Mouse (Mus musculus) granulocyte monocyte progenitor cell, adult 5-6 weeks (primary cell): Measurements from ENCODE around the gene Wdr78. TPM values are rescaled to one million over a fixed set of nuclear protein-coding genes. Genes with fewer than 3 reads are reported as not detected.

Source experiments
- ATAC-seq: replicated peaks from 2 replicates; pipeline ENCODE4 v1.8.0; 2016; ENCODE audit warnings: mild to moderate bottlenecking, moderate TSS enrichment, inconsistent platforms; ENCODE audit not compliant: poor library complexity, severe bottlenecking
- total RNA-seq, 2 experiments: library from RNA; stranded (forward) in 1 of 2; stranded (reverse) in 1 of 2; fragments of 200-712, 200-1000 nt in 1 of 2; fragments of >200 nt in 1 of 2; fragmentation: Nextera tagmentation in 1 of 2; gene quantifications; 2 replicates each; pipeline ENCODE4 v1.2.3; 2014 to 2017

Gene Wdr78
- total RNA-seq, 2 experiments from 2014 or later = 1.2 to 8.1 TPM

- ATAC-seq = no peak
Observed at GRCm38 (mm10) chr4:103064976-103065375, 49.4 kb downstream of the Wdr78 start.

DNA sequence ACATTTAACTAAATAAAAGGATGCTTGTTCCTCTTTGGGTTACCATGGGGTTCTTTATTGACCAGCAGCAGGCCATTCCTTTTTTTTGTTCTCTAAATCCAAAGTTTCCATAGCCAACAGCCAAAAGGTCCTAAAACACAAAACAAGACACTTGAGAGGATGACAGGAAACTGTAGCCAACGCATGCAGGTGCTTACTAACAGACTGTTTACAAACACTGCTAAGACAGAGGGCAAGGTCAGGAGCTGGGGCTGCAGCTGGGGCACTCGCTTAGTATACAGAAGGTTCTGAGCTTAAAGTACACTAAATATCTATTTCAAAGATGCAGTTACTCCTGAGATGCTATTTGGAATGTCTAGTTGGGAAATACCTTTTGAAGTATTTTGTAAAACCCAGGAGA is 49.9 kb downstream of the Wdr78 start:
- no peak for ATAC-seq

DNA sequence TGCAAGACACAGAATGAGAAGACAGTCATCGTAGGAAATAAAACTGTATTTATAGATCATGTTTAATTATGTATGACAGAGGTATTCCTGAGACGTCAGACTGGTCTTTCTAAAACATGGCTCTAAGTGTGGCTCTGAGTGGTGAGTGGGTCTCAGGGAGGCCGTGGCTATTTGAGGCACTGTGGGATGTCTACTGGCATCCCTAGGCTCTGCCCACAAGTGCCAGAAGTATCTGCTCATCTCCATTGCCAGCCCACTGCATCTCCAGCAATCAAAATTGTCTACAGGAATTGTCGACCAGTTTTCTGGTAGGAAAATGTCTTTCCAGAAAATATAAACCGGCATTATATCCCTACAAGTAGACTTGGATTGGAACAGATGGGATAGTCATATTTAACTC is 57.4 kb downstream of the Wdr78 start:
- ATAC-seq = no peak

- ATAC-seq = no peak
Observed at GRCm38 (mm10) chr4:103048046-103048445, 66.3 kb downstream of the Wdr78 start.

GRCm38 (mm10) chr4:103042997-103043396 is 71.4 kb downstream of the Wdr78 start:
- ATAC-seq = 0 out of 2 replicates have a peak, but pooled peaks have one; percentile 40

- ATAC-seq = peak; percentile 90
Observed at GRCm38 (mm10) chr4:103039838-103040191, 74.5 kb downstream of the Wdr78 start.

DNA sequence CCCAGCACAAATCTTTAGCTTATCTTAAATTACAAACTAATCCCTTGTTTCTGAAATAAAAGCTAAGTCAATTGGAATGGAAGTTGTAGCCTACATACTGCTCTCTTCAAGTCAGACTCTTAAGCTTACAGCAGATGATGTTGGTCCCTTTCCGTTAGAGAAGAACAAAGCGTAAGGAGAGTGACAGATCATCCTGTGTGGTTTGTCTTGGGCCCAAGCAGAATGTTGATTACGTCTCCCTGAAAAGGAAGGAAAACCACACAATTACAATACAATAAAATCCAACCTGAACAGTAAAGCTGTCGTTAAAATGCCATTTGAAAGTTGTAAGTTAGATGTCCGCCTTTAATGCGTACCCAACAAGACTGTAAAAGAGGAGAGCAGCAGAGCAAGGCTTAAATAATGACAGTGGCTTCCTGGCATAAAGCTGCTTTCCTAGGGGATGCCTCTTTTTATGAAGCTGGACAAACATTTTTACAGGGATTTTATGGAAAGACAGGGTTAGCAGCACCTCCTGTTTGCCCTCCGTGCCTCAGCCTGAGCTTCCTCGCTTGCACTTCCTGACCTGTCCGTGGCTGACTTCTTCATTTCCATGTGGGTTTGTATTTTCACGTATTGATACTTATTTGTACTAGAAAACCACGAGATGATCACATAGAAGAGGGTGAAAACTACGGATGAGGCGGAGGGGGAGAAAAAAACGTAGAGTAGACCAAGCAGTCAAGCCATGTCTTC is 75.1 kb downstream of the Wdr78 start:
- peak; percentile 74 for ATAC-seq

GRCm38 (mm10) chr4:103028177-103029088 is 85.9 kb downstream of the Wdr78 start:
- no peak for ATAC-seq

DNA sequence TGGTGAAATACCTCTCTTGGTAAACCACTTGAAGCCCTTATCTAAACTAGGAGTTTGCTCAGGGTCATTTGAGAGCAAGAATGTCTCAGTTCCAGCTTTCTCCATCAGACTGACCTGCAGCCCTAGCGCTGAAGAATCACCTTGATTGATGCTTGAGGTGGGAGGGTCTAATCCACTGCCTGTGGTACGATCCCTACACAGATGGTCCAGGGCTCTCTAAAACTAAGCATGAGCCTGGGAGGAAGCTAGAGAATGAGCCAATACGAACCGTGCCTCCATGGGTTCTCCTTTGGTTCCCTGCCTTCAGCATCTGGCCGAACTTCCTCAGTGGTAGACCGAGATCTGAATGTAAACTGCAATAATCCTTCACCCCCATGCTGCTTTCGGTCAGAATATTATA is 86.6 kb downstream of the Wdr78 start:
- no peak for ATAC-seq

GRCm38 (mm10) chr4:103026621-103027020 is 87.7 kb downstream of the Wdr78 start, which contains the start of gene Insl5:
TSS of gene Insl5 (minus strand) at chr4:103026842.
- no peak for ATAC-seq

GRCm38 (mm10) chr4:103013490-103013889 is 100.9 kb downstream of the Wdr78 start:
- no peak for ATAC-seq

GRCm38 (mm10) chr4:103011823-103012222 is 102.5 kb downstream of the Wdr78 start:
- no peak for ATAC-seq

GRCm38 (mm10) chr4:103010734-103011133 is 103.6 kb downstream of the Wdr78 start:
- ATAC-seq = no peak

DNA sequence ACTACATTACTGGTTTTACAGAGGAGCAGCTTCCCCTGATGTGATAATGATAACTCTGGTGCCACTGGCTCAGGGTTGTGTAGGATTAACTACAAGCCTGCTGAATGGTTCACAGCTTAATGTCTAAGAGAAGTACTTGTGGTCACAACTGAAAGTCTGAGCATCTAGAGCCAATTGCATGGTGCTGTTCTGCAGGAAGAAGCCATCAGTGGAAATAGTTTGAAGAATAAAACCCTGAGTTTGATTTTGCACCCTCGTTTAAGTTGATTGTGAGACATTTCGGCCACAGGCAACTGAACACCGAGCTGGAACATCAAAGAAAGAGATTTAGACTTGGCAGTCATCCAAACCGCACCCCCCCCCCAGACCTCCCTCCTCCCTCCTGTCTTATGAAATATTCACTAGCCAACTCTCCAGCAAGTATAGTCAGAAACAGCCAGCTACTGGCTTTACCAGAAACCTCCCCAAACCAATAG is 107.4 kb downstream of the Wdr78 start:
- ATAC-seq = peak; percentile 97

GRCm38 (mm10) chr4:103006266-103006665 is 108.1 kb downstream of the Wdr78 start:
- no peak for ATAC-seq

- no peak for ATAC-seq
Observed at GRCm38 (mm10) chr4:103005190-103005945, 109.0 kb downstream of the Wdr78 start.

GRCm38 (mm10) chr4:103004681-103005080 is 109.7 kb downstream of the Wdr78 start:
- no peak for ATAC-seq

DNA sequence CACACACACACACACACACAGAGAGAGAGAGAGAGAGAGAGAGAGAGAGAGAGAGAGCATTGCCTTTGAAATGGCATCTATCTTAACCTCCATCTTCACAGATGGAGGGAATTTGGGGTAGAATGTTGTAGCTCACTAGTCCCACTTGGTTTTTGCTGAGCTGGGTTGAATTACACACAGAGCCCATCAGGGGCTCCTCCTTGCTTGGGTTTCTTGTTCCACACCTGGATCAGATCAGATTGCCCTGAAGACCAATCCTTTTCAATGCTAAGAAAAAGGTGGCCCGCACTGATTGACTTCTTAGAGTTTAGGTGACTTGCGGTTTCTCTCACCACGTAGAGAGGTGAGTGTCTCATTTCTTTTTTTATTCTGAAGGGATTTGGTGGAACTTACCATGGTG is 122.7 kb downstream of the Wdr78 start:
- no peak for ATAC-seq

DNA sequence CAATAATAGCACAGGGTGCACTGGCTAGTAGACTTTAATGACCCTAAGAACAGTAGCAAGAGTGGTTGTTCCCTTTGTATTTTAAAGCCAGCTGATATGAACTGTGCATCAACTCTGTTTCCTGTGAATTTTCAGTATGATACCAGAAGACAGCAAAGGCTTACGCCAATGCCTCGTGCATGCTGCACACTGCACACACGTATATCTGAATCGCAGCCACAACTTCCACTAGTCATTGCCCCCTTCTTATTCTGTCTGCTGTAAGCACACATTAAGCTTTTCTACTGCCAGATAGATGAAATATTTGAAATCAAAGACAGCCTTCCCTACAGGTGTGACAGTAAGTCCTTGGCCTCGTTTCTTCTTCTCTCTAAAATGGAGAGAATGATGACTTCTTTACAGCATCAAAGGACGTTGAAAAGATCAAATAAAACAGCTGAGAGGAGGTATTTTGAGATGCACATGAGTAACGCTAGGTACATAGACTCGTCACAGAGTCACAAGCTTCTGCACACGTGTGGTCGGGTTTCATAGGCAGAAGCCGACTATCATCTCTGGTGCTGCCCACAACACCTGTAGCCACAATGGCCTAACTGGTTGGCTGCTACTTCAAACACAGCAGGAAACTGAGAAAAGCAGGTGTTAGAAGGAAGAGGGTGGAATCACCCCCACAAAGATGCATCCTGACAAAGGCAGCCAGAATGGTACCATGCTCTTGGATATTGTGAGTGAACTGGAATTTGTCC is 123.6 kb downstream of the Wdr78 start:
- no peak for ATAC-seq

GRCm38 (mm10) chr4:102990016-102990415 is 124.3 kb downstream of the Wdr78 start:
- ATAC-seq = no peak
